Mouse (Mus musculus): ENCODE results near the gene Majin.

Majin gene

GRCm38 (mm10) chr19:6227864-6228263 lies 43.7 kb downstream of the Majin start:
- in situ Hi-C loops (cut with MseI, MboI) = no loop called here

- in situ Hi-C loops (cut with MseI, MboI) = no loop called here
Measured at GRCm38 (mm10) chr19:6230411-6230810, 46.2 kb downstream of the Majin start.

- in situ Hi-C loops (cut with MseI, MboI) = no loop called here
Measured at GRCm38 (mm10) chr19:6231036-6231435, 46.8 kb downstream of the Majin start.

- in situ Hi-C loops (cut with MseI, MboI) = no loop called here
Measured at GRCm38 (mm10) chr19:6233647-6234046, 49.5 kb downstream of the Majin start.

GRCm38 (mm10) chr19:6234337-6235083 lies 50.3 kb downstream of the Majin start:
- in situ Hi-C loops (cut with MseI, MboI) = no loop called here

GRCm38 (mm10) chr19:6235084-6236052 lies 51.2 kb downstream of the Majin start, which contains the start of gene Ppp2r5b:
Gene Ppp2r5b, minus strand, starts transcription at chr19:6235872.
- in situ Hi-C loops (cut with MseI, MboI) = no loop called here

- in situ Hi-C loops (cut with MseI, MboI) = no loop called here
Measured at GRCm38 (mm10) chr19:6236053-6236441, 51.9 kb downstream of the Majin start.

- in situ Hi-C loops (cut with MseI, MboI) = no loop called here
Measured at GRCm38 (mm10) chr19:6236842-6237241, 52.7 kb downstream of the Majin start.

GRCm38 (mm10) chr19:6238740-6239139 lies 54.6 kb downstream of the Majin start:
- in situ Hi-C loops (cut with MseI, MboI) = no loop called here

- in situ Hi-C loops (cut with MseI, MboI) = no loop called here
Measured at GRCm38 (mm10) chr19:6240136-6240535, 55.9 kb downstream of the Majin start.

GRCm38 (mm10) chr19:6240725-6241124 lies 56.5 kb downstream of the Majin start:
- in situ Hi-C loops (cut with MseI, MboI) = no loop called here

GRCm38 (mm10) chr19:6241274-6242107 lies 57.3 kb downstream of the Majin start, which contains the start of gene Atg2a:
Gene Atg2a, plus strand, starts transcription at chr19:6241668.
- in situ Hi-C loops (cut with MseI, MboI) = no loop called here

GRCm38 (mm10) chr19:6242281-6242680 lies 58.1 kb downstream of the Majin start:
- in situ Hi-C loops (cut with MseI, MboI) = no loop called here

GRCm38 (mm10) chr19:6243226-6243625 lies 59.0 kb downstream of the Majin start:
- in situ Hi-C loops (cut with MseI, MboI) = no loop called here

- in situ Hi-C loops (cut with MseI, MboI) = no loop called here
Measured at GRCm38 (mm10) chr19:6245806-6246205, 61.6 kb downstream of the Majin start.

- in situ Hi-C loops (cut with MseI, MboI) = no loop called here
Measured at GRCm38 (mm10) chr19:6247526-6248300, 63.5 kb downstream of the Majin start.

GRCm38 (mm10) chr19:6253021-6253420 lies 68.8 kb downstream of the Majin start:
- in situ Hi-C loops (cut with MseI, MboI) = no loop called here

- in situ Hi-C loops (cut with MseI, MboI) = loop anchor here (5.0 to 10.0 kb wide), 2 partner anchors 64 to 72 kb away; partner anchors contain the start of gene Men1 (in 1 of the 2)
Measured at GRCm38 (mm10) chr19:6260428-6260827, 76.2 kb downstream of the Majin start.

GRCm38 (mm10) chr19:6260946-6261345 lies 76.8 kb downstream of the Majin start:
- in situ Hi-C loops (cut with MseI, MboI) = loop anchor here (5.0 to 10.0 kb wide), 2 partner anchors 64 to 71 kb away; partner anchors contain the start of gene Men1 (in 1 of the 2)

- in situ Hi-C loops (cut with MseI, MboI) = loop anchor here (5.0 to 10.0 kb wide), 2 partner anchors 63 to 71 kb away; partner anchors contain the start of gene Men1 (in 1 of the 2)
Measured at GRCm38 (mm10) chr19:6261379-6261778, 77.2 kb downstream of the Majin start.
